Mouse (Mus musculus) liver, postnatal 0 days (tissue): ENCODE results near the gene Adtrp.

Source experiments
- CTCF ChIP-seq: sonication (generic); IDR thresholded peaks from 2 replicates; pipeline ENCODE4 v1.5.1; 2016; ENCODE audit warnings: antibody characterized with exemption, low read depth
- EP300 ChIP-seq: IDR thresholded peaks from 2 replicates; pipeline ENCODE4 v1.6.1; 2016; ENCODE audit warnings: antibody characterized with exemption, low read depth, mild to moderate bottlenecking

- TF ChIP-seq CTCF (no peak), EP300 (no peak)
Measured at GRCm38 (mm10) chr13:41761986-41762385, 85.5 kb downstream of the Adtrp start.
